Mouse (Mus musculus) spleen, postnatal 10 days (tissue): Measurements from ENCODE around the gene Nav2.

Source experiments
- DNase-seq, 2 experiments: peaks; one replicate each; pipeline ENCODE4 v3.0.0; 2021 to 2022; ENCODE audit warnings: low spot score in 2 of 2

Gene Nav2

DNA sequence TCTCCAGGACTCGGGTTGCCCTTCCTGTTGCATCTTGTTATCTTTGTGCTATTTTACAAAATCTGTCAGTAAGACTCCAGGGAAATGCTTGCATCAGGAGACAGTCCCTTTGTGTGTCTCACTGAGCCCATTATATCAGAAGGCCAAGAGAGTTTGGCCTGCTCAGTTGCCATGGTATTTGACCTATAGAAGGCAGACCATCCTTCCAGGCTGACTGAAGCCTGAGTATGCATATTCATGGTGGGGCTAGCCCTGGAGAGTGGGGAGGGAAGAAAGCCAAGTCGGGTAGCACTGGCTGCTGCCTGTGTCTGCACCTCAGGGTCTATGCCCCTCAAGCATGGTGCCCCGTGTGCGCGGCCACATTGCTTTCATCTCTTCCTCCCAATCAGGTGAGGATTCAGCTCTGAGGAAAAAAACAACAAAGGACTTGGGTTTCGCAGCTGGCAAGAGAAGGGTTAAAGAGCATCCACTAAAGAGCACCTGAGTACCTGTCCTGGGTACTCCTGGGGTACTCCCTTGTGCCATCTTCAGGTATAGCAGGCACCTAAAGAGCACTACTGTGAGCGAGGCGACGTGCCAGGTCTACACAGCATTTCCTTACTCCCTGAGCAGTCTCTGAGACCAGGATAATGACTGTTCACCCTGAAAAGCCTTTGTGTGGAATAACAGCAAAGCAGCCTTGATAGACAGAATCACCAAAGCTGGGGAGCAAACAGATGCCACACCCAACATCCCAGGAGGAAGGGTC, 144.5 kb downstream of the Nav2 start:
- DNase-seq: no peak

DNA sequence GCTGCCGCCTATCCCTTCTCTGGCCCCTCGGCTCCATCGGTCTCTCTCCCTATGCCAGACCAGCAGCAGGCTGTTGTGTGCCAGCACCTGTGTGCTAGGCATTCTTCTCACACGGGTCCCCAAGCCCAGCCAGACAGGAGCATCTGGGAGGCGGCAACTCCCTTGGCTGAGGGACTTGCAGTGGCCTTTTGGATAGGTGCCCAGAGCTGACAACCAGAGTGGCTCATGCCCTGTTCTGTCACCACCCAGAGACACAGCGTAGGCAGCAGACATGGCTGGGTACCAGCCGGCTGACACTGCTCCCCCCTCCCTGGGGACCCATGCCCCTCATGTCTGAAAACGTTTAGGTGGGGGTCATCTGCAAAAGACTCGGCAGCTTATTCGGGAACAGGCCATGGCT, 146.8 kb downstream of the Nav2 start:
- DNase-seq: no peak

DNA sequence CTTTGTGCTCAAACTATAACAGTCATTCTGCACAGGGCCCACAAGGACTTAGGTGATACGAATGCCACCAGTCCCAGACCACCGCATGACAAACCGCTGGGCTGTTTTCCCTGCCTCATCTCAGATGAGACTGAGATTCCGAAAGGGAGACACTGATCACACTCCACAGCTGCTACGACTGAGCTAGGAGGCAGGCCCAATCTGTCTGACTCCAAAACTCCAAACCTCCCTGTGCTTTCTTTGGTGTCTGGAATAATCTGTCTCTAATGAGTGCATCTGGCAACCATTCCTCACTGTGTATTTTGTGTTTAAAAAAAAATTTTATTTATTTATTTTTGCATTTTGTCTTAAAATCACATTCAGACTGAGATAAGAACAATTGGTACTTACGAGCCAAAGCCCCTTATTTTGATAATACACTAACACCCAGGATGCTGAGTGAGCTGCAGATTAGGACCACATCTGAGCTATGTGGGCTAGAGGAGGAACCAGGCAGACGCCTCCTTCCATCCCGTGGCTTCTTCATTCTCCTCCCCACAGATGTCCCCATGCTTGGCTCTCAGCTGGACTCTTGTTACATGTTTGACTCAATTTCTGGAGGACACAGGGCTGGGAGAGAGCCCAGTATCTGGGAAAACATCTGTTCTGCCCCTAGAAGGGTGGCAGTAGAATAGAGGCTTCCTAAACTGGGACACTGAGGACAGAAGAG, 149.9 kb downstream of the Nav2 start:
- DNase-seq: no peak

DNA sequence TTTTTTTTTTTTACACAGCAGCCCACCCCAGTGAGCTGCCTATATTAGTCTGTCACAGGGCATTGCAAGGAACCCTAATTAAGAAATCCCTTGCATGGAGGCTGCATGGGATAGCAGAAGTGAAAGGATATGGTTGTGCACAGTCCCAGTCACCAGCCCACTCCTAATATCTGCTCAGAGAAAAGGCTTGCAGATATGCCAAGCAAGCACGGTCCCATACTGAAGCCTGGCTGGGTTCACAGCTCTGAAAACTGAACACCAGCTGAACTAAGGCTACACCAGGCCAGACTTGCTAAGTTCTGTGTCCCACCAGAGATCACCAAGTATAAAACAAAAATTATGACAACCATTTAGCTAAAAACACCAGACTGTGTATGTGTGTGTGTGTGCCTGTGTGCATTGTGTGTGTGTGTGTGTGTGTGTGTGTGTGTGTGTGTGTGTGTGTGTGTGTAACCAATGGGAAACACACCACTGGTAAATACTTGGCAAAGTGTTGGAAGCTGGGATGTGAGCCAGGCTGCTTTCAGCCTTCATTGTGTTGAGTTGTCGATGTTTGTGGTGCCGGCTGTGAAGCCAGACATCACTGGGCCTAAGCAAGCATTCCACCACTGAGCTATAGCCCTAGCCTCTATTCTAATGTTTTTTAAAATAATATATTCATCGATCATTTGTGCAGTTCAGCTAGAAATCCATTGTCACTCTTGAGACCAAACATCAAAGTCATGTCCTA, 156.4 kb downstream of the Nav2 start:
- no peak for DNase-seq

DNA sequence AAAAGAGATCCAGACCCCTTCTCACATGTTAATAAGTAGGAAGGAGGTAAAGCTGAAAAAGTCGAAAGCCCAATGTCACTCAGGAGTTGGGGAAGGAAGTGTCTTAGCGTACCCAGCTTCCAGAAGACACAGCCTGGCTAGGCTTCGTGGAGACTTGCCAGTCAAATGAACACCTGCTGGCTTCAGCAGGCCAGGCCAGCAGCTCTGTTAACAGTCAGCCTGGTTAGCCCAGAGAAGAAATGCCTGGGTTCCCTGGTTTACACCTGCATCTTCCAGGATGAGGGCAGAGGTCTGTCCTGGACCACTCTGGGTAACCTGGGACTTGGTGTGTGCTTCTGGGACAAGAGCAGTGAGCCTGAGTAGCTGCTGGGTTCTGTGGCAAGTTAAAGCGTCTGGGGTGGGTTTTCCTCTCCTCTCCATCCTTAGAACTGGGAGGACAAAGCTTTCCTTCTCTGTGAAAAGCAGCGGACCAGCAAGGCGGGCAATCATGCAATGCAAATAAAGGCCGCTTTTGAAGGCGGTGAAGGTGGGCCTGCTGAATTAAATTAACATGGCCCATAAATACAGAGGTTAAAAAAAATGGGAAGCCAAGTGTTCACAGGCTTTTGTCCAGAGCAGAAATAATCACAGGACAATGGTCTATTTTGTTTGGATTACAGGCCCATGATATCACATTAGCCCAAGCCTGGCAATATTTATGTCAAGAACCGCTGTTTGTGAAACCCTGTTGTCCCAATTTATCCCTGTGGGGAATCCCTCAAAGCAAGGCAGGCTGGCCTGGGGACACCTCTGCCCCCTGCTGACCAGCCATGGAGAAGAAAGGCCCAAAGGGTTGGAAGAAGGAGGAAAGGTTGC, 157.3 kb downstream of the Nav2 start:
- DNase-seq: no peak

DNA sequence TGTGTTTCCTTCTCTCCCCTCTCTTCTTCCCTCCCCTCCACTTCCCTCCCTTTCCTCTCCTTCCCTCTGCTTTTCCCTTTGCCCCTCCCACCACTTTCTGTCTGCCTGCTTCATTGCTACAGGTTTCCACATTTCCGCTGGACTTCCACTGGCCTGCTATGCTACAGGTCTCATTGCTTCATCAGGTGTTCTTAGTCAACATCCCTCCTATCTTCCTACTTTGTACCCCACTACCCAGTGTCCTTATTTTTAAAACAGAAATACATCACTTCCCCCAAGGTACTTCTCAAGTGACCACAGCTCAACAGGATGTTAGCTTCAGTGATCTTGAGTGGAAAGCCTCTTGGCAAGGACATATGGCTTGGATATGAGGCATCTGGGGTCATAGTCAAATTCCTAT, 158.3 kb downstream of the Nav2 start:
- no peak for DNase-seq

DNA sequence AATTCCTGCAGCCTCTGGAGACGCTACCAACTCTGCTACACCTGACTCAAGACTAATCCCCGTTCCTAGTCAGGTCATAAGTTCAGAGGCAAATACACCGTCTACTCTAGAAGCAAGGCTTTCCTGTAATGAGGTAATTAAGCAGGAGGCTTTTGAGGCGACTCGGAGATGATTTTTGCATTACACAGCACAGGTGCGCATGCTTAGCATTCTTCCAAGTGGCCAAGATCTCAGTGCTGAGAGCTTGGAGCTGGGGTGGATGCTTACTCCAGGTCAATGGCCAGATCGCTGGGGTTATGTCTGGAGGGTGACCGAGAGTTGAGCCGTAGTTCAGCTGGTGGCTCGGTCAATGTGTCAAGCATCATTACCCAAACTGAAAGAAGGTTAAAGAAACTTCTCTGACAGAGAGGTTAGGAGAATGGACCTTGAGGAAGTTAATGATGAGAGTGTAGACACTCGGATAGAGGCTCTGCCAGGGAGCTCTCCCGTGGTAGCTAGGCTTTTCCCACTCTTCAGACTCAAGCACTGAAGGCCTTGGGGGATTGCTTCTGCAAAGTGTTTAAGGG, 161.0 kb downstream of the Nav2 start:
- DNase-seq: no peak

DNA sequence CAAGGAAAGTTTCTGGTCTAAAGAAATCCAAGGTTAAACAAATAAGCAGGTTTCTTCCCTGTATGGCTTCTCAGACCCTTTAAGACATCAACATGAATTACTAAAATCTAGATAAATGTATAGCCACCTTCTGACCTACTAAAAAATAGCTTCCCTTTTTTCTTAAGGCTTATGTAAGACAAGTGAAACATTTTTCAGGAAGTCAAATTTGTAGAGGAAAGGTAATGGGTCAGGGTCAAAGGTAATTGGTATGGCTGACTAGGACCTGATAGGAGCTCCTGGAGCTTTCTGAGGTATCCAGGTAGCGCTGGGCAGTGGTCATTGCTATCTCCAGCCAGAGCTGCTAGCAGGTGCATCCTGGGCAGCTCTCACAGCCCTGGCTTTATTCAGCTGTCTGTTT, 162.1 kb downstream of the Nav2 start:
- no peak for DNase-seq

DNA sequence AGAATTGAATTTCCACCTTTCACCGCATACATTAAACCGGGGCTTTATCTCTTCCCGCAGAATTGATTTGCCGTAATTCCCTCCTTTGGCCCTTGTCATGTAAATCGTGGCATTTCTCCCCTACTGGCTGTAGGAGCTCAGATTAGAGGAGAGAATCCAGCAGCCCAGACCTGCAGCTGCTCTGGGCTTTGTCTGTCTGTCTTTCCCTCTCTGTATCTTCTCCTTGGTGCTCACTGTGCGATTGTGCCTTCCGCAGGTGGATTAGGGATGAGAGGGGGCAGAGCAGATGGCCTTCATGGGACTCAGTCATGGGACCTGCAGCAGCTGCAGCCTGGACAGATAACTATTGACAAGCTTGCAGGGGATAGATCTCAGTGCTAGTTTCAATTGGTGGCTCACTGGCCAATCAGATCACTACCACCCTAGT, 162.6 kb downstream of the Nav2 start:
- no peak for DNase-seq

DNA sequence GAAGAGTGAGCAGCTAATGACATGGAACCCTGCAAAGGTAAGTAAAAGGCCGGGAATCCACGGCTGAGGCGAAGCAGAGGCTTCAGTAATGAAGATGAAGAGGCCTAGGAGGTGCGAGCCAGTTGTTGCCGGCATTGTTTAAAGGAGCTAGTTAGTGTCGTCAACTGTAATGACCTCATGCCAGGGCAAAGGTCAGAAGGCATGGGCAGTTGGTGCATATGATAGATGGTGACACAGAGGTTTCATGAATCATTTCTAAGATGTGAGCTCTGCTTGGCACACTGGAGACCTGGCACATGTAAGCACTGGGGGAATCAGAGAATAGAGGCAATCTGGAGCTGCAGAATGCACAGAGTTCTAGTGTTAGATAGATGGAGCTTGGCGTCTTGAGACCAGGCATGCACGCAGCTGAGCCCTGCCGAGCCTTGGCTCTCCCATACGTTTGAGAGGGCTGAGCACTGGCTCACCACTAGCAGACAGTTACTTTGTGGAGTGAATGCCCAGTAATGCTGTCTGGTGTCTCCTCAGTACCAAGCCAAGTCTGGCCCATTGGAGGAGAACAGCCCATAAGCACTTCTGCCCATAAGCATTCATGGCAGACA, 166.9 kb downstream of the Nav2 start:
- DNase-seq: no peak

DNA sequence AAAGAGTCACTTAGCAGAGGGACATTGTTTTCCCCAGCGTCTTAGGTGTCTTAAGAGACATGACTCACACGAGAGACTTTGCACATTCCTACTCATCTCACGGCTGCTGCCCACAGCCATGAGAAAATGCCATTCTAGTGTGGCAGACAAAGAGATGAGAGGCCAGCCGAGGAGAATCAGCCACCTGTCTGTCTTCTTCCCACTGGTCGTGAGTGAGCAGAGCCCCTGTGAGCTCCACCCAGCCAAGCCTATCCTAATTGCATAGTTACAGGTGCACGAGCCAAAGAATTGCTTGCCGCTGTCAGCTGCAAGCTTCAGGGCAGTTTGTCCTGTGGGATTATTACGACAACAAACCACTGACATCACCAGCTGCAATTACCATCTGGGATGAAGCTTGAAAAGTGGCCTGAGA, 167.8 kb downstream of the Nav2 start:
- DNase-seq: no peak

DNA sequence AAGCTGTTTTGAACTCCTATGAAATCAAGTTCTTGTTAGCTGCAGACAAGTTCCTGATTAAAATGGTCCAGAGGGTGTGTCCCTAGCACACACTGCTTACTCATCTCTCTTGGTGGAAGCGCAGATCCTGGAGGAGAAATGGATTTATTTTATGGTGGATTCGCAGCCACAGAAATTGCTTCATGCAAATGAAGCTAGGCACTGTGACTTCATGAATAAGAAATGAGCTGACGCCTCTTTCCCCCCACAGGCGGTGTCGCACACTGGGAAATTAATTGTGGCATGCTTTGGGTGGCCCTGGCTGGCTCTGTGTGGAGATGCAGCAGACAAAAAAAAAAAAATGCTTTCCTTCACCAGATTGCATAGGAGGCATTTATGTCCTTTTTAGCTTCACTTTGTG, 170.4 kb downstream of the Nav2 start:
- no peak for DNase-seq

DNA sequence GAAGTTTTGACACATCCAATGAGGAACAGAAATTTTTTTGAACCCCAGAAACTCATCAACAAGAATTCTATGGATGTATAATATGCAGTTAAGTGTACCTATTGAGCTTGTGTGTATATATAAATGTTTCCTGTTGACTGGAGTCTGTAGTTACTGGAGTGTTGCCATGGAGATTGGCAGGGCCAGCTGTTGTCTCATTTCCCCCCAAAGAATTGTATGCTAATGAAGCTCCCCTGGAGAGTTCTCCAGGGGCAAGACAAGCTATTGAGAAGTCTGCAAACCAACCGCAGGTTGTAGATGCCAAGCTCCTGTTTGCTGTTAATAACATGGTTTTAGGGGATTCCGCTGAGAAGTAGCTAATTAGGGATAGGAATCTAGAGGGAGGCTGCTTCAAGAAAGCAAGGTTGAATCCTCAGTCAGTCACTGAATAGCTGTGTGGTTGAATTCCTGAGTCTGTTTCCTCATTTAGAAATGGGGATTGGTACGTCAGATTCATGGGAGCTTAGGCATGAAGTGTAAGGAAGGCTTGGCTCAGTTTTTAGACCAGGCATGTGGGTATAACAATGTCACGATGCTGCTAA, 174.2 kb downstream of the Nav2 start:
- DNase-seq: no peak

DNA sequence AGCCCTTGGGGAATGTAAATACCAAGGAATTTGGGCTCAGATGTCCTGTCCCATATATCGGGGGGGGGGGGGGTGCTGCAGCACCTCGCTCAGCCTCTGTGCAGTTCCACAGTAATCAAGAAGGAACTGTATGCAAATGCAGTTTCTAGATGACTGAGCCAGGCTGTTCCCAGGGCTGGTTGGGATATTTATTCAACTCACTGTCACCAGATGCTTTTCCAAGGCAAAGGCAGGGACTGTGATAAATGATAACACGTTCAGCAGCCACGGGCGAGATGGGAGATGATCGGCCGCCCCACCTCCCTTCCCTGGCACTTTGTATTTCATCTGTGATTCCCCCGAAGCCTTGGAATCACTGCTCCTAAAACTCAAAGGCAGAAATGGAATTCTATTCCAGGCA, 176.3 kb downstream of the Nav2 start:
- no peak for DNase-seq

DNA sequence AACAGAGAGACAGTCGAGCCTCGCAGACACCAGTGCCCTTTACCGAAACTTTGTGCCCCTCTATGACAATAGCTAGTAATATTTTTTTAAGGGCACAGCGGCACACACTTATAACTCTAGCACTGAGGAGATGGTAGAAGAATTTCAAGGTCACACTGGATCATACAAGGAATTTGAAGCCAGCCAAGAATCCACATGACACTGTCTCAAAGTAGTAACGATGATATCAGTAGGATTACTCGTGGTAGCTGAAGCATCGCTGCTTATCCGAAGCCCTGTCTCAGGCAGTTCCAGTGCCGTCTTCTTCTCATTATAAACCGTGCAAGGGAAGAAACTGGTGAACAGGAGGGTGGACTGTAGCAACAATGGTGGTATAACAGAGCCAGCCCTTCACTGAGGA, 177.2 kb downstream of the Nav2 start:
- no peak for DNase-seq

DNA sequence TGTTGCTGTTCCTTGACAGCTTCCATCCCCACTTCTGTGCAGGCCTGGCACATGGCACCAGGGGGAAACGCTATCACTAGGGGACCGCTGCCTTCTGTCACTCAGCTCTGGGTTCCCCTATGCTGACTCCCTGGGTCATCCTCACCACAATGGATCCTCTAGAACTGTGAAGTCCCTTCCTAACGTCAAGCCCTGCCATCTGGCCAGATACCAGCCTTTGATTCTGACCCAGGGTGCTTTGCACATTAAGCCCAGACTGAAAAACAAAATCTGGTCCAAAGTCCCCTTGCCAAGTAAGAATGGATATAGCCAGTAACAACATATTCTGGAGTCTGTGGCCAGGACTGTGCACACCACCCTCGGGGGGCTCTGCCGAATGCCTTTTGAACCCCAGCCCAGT, 178.6 kb downstream of the Nav2 start:
- DNase-seq: no peak

DNA sequence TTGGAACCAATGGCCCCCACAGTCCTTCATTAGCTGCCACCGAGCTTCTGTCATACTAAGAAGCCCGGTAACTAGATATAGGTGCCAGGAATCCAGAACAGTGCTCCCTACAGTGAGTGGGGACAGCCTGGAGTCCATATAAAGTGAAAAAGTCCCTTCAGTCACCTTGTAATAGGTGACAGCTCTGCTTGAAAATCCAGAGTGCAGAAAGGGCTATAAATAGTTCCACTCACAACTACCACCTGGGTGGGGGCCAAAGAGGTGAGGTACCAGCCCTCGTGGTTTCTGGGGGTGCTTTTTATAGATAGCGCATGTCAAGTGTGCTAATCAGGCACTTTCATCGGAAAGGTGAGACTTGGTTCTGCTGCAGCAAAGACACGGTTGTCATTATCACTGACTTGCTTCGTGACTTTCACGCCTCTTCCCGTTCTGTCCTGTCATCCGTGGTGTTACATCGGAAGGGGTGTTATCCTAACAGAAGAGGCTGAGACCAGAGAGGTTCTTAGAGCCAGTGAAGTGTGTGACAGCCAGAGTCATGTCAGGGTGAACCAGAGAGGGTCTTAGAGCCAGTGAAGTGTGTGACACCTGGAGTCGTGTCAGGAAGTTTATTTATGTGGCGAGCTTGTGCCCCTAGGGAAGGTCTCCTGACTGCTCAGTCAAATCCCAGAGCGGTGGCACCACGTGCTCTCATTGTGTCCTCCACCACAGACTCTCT, 179.8 kb downstream of the Nav2 start:
- DNase-seq: no peak

DNA sequence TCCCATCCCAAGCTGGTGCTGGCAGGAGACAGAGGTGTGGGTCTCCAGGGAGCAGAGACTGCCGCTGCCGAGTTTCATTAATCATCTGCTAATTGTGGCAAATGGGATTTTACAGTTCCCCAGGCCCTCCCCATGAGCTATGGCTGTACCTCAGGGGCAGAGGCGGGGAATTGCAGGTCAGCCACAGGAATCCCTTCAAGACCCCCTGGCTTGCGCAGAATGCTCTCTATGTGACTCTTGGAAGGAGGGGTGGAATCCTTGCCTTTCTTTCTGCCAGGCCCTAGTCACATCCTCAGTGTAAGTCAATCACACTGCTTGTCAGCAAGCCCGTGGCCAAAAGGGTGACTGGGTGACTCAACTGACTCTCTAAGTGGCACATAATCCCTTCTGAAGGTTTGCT, 182.9 kb downstream of the Nav2 start:
- no peak for DNase-seq

DNA sequence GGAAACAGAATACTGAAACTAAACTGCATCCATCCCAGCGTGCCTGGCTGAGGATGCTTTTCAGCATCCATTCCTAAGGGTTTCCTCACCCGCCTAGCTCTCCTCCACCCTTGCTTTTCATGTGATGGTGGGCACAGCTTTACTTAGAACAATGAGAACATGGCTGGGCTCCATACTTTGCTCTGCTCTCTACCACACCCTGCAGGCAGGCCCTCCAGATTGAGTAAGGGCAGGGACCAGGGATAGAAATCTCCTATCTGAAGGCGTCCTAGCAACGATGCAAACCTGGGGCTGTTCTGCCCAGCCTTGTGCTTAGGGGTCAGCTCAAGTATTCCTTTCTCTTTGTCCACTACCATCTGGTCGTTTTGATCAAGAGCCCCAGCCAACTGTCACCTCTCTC, 183.4 kb downstream of the Nav2 start:
- no peak for DNase-seq

DNA sequence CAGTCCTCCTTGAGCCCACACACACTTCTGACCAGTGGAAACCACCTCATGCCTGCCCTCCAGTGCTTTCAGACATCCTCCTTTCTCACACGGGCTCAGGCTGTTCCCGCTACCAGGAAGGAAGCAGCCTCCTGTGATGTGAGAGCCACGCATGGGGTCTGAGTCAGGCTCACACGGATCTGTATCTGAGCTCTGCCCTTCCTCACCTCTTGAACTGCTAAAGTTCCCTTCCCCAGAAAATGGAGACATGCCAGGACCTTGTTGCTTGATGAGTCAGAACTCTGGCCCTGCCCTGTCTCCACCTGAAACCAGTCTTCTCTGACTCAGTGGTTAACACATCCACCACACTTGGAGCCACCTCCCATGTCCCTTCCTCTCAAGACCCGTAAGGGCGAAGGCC, 185.1 kb downstream of the Nav2 start:
- DNase-seq: no peak
